Mouse (Mus musculus) stomach, embryonic 14.5 days (tissue): ENCODE results near the gene Cdc42bpb. TPM values are rescaled to one million over a fixed set of nuclear protein-coding genes. Genes with fewer than 3 reads are reported as not detected.

Experiments used
- ATAC-seq: fragments of 200-750 bp; cut with Nextera tagmentation; 2 replicates; pipeline ENCODE4 v1.8.0; 2017; ENCODE audit warnings: low read depth, moderate TSS enrichment; ENCODE audit not compliant: insufficient number of reproducible peaks, insufficient read depth, low FRiP score
- H3K27ac ChIP-seq: fragments of 300-500 bp; sonication (generic); 2 replicates; pipeline ENCODE4 v1.5.1; 2014; ENCODE audit warnings: mild to moderate bottlenecking, low read length, moderate library complexity, mixed read lengths
- H3K27me3 ChIP-seq: fragments of 300-500 bp; sonication (generic); 2 replicates; pipeline ENCODE4 v1.6.1; 2014; ENCODE audit warnings: low read length, control low read depth, mixed read lengths; ENCODE audit not compliant: control insufficient read depth, insufficient read depth
- H3K36me3 ChIP-seq: fragments of 300-500 bp; sonication (generic); 2 replicates; pipeline ENCODE4 v1.6.1; 2014; ENCODE audit warnings: mild to moderate bottlenecking, control low read depth, low read length, moderate library complexity, mixed read lengths; ENCODE audit not compliant: control insufficient read depth, insufficient read depth
- H3K4me1 ChIP-seq: fragments of 300-500 bp; sonication (generic); 2 replicates; pipeline ENCODE4 v1.6.1; 2014; ENCODE audit warnings: low read length, control low read depth, mixed read lengths; ENCODE audit not compliant: control insufficient read depth, insufficient read depth
- H3K4me2 ChIP-seq: fragments of 300-500 bp; sonication (generic); replicated peaks from 2 replicates; pipeline ENCODE4 v1.6.1; 2014; ENCODE audit warnings: low read depth, low read length, control low read depth
- H3K4me3 ChIP-seq: fragments of 300-500 bp; sonication (generic); 2 replicates; pipeline ENCODE4 v1.5.1; 2014; ENCODE audit warnings: low read depth, low read length, control low read depth
- H3K9ac ChIP-seq: fragments of 300-500 bp; sonication (generic); replicated peaks from 2 replicates; pipeline ENCODE4 v1.6.1; 2014; ENCODE audit warnings: low read depth, mild to moderate bottlenecking, control low read depth, low read length, moderate library complexity, mixed read lengths
- H3K9me3 ChIP-seq: fragments of 300-500 bp; sonication (generic); 2 replicates; pipeline ENCODE4 v1.6.1; 2016; ENCODE audit warnings: low read depth, low read length, control low read depth; ENCODE audit not compliant: control insufficient read depth
- WGBS: fragments of 180-500 bp; shearing (Covaris S2); extraction: QIAGEN DNeasy Blood & Tissue Kit; methylation state at CpG from one replicate; pipeline ENCODE4 v1.1.7; 2014; 5-methylcytosine and 5-hydroxymethylcytosine counted together
- polyA plus RNA-seq: library from polyadenylated mRNA; unstranded; fragments of >200 nt; fragmentation: Nextera tagmentation; extraction: Ambion mirVana; gene quantifications from 2 replicates; pipeline ENCODE4 v1.2.1, GENCODE M21; 2014

Cdc42bpb gene
- polyA plus RNA-seq, 1 experiment from 2014 or later, result 44.1 TPM

DNA sequence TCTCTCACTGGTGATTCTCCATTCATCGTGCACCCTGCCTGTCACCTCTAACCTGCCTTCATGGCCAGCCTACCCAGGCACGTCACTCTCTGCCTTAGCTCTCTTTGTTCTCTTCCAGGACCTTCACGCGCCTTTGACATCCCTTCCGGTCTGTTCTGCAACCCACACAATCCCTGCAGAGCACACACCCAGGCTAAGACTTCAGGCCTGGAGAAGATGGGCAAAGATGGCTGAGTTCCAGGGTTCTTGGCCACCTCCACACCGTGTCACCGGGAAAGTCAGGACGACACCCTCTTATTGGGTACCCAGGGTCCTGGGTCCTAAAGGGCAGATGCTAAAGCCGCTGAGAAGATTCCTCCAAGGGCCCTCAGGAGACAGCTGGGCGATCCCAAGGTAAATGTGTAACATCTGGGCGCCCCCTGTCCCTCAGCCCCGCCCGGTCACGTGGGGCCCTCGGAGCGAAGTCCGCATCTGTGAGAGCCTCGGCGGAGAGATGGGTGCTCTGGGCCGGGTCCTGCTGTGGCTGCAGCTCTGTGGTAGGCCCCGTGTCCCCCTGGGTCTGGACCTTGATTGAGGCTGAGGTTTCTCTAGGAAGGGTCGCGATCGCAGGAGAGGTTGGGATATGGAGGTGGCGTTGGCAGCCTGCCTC is 106.8 kb downstream of the Cdc42bpb start, which contains the start of gene Amn:
Gene Amn (plus strand): TSS at position 467 of the 649 bp plus-strand sequence.
- peak within 1 kb of the TSS; percentile 29 for H3K4me2 ChIP-seq
- no peaks in the 10 kb centered on the region for H3K9me3 ChIP-seq
- H3K9ac ChIP-seq, result no peak within 1 kb of the TSS
- H3K4me3 ChIP-seq, result peak within 1 kb of the TSS; percentile 11; the same call in 1 of the 2 replicates
- 29% methylated on average over 25 of the region's 25 CpGs for WGBS
- no peak within 1 kb of the TSS for H3K27ac ChIP-seq
- H3K4me1 ChIP-seq, result peaks cover 23% of the 10 kb centered on the region
- no peaks in the 10 kb centered on the region for H3K36me3 ChIP-seq
- ATAC-seq, result no peak
- peaks cover 57% of the 10 kb centered on the region for H3K27me3 ChIP-seq

DNA sequence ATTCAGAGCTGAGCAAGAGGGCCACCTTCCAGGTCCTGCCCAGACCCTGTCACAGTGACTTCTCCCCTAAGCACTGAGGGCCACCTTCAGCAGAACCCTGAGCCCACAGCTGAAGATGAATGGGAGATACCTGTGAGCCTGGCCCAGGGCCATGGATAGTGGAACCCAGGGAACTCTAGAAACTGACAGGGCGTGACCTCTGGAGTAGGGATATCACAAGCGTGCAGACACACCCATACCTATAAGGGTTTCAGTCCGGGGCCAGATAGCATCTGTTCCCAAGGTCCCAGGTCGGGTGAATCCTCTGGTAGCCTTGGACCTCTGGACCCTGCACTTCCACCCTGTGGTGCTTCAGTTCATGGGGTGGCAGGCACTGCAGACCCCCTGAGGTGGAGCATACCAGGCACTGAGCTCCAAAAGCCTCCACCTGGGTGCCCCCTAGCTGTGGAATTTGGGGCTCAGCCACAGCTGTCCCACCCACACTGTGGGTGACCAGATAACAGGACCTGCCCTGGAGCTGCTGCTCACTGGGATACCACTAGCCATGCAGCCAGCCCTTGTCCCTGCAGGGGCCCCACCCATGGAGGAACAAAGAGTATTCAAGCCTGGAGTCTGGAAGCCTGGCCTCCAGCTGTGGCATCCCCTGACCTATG is 109.7 kb downstream of the Cdc42bpb start:
- no peaks in the 10 kb centered on the region; the same call in none of the 2 replicates for H3K36me3 ChIP-seq
- H3K9ac ChIP-seq, result no peak overlapping the region
- no peak for ATAC-seq
- no peak overlapping the region for H3K27ac ChIP-seq
- no peak overlapping the region for H3K4me3 ChIP-seq
- H3K27me3 ChIP-seq, result peaks cover 29% of the 10 kb centered on the region
- no peak overlapping the region for H3K4me2 ChIP-seq
- WGBS, result 65% methylated on average over 4 of the region's 4 CpGs
- 0 out of 2 replicates have a peak, but pooled peaks cover 7% of the 10 kb centered on the region for H3K4me1 ChIP-seq
- no peaks in the 10 kb centered on the region for H3K9me3 ChIP-seq

DNA sequence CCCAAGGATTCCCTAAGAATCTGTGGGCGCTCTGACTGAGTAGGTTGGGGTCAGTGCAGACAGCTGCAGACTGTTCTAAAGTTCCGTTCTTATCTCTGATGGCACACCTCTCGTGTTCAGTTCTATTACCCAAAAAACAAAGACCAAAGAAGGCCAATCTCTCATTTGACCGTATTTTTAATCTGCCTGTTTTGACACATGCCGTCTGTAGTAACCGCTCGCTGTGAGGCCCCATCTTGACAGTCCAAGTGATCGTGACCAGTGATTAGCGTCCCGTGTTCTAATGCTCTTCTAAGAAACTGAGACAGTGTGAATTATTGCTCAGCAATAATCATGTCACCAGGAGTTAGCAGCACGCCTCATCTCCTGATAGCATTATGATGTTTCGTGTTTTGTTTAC is 110.9 kb downstream of the Cdc42bpb start:
- Histone ChIP-seq H3K36me3 (peaks cover 4% of the 10 kb centered on the region), H3K4me2 (no peak overlapping the region), H3K4me1 (0 out of 2 replicates have a peak, but pooled peaks cover 7% of the 10 kb centered on the region), H3K9me3 (no peaks in the 10 kb centered on the region), H3K4me3 (no peak overlapping the region), H3K27ac (no peak overlapping the region), H3K9ac (no peak overlapping the region), H3K27me3 (peaks cover 20% of the 10 kb centered on the region)
- ATAC-seq, result no peak
- WGBS, result 74% methylated on average over 12 of the region's 12 CpGs

- no peak overlapping the region for H3K4me2 ChIP-seq
- 74% methylated on average over 5 of the region's 5 CpGs for WGBS
These were observed 112.3 kb downstream of the Cdc42bpb start for GRCm38 (mm10) chr12:111265212-111265611.

GRCm38 (mm10) chr12:111263650-111264049 is 113.9 kb downstream of the Cdc42bpb start:
- no peak for ATAC-seq
- no peaks in the 10 kb centered on the region for H3K4me1 ChIP-seq

More at GRCm38 (mm10) chr12:111265212-111265611, 112.3 kb downstream of the Cdc42bpb start:
- H3K9ac ChIP-seq, result no peak overlapping the region
- no peak overlapping the region for H3K27ac ChIP-seq
- no peak for ATAC-seq
- H3K9me3 ChIP-seq, result no peaks in the 10 kb centered on the region
- H3K4me3 ChIP-seq, result no peak overlapping the region
- 0 out of 2 replicates have a peak, but pooled peaks cover 6% of the 10 kb centered on the region for H3K27me3 ChIP-seq
- H3K36me3 ChIP-seq, result peaks cover 7% of the 10 kb centered on the region
- H3K4me1 ChIP-seq, result no peaks in the 10 kb centered on the region

GRCm38 (mm10) chr12:111251227-111251626 is 126.3 kb downstream of the Cdc42bpb start:
- 62% methylated on average over 9 of the region's 9 CpGs for WGBS
- Histone ChIP-seq H3K4me3 (no peak overlapping the region), H3K27me3 (no peaks in the 10 kb centered on the region), H3K4me1 (no peaks in the 10 kb centered on the region), H3K27ac (no peak overlapping the region), H3K9me3 (no peaks in the 10 kb centered on the region), H3K4me2 (no peak overlapping the region), H3K36me3 (peaks cover 5% of the 10 kb centered on the region; the same call in 1 of the 2 replicates), H3K9ac (no peak overlapping the region)
- ATAC-seq, result no peak

More at GRCm38 (mm10) chr12:111263650-111264049, 113.9 kb downstream of the Cdc42bpb start:
- no peak overlapping the region for H3K27ac ChIP-seq
- WGBS, result 92% methylated on average over 16 of the region's 16 CpGs
- H3K27me3 ChIP-seq, result no peaks in the 10 kb centered on the region
- peaks cover 7% of the 10 kb centered on the region for H3K36me3 ChIP-seq
- H3K9me3 ChIP-seq, result no peaks in the 10 kb centered on the region
- no peak overlapping the region for H3K4me2 ChIP-seq
- H3K9ac ChIP-seq, result no peak overlapping the region
- H3K4me3 ChIP-seq, result no peak overlapping the region

DNA sequence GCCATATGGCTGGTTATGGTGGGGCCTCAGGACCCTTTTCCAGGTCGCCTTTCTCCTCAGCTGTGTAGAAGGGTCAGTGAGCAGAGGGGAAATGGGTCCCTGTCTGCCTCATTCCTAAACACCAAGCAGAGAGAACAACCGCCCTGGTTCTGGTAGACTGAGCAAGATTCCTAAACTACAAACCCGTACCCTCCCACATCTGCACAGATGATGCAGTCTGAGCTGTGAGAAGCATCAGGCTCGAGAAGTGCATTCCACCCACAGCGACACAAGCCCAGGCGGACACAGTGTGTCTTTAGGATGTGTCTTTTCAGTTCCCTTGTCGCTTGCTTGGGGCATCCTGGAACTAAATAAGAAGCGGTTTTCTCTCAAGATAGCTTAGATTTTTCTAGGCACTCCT is 127.4 kb downstream of the Cdc42bpb start:
- no peaks in the 10 kb centered on the region for H3K9me3 ChIP-seq
- no peak overlapping the region for H3K4me3 ChIP-seq
- WGBS, result 86% methylated on average over 8 of the region's 8 CpGs
- H3K4me2 ChIP-seq, result no peak overlapping the region
- H3K27me3 ChIP-seq, result no peaks in the 10 kb centered on the region
- H3K4me1 ChIP-seq, result no peaks in the 10 kb centered on the region
- H3K27ac ChIP-seq, result no peak overlapping the region
- H3K9ac ChIP-seq, result no peak overlapping the region
- ATAC-seq, result no peak
- H3K36me3 ChIP-seq, result peaks cover 4% of the 10 kb centered on the region; the same call in 1 of the 2 replicates

DNA sequence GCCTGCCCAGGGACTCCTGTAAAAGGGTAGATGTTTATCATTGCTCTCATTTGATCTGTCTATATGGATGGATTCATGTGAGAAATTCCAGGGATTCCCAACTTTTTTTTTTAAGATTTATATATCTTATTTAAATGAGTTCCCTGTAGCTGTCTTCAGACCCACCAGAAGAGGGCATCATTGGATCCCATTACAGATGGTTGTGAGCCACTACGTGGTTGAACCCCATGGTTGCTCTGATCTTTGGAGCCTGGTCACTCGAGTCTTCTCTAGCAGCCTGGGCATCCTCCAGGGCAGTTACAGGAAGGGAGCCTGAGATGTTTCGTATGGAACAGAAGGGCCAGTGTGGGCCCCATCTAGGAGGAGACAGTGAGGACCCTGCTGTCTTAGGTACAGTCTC is 128.4 kb downstream of the Cdc42bpb start:
- H3K27ac ChIP-seq, result no peak overlapping the region
- H3K36me3 ChIP-seq, result peaks cover 3% of the 10 kb centered on the region; the same call in 1 of the 2 replicates
- no peak overlapping the region for H3K4me2 ChIP-seq
- ATAC-seq, result no peak
- WGBS, result 59% methylated on average over 3 of the region's 3 CpGs
- no peaks in the 10 kb centered on the region for H3K27me3 ChIP-seq
- no peaks in the 10 kb centered on the region for H3K4me1 ChIP-seq
- H3K9ac ChIP-seq, result no peak overlapping the region
- no peak overlapping the region for H3K4me3 ChIP-seq
- H3K9me3 ChIP-seq, result no peaks in the 10 kb centered on the region
